Mouse (Mus musculus): Measurements from ENCODE around the gene Uba3. TPM values are rescaled to one million over a fixed set of nuclear protein-coding genes. Genes with fewer than 3 reads are reported as not detected.
A peak's percentile ranks its signal among the peaks of the same experiment; 100 is the strongest.

Uba3 gene
- polyA plus RNA-seq, 1 experiment from 2014 or later: 96.5 TPM

GRCm38 (mm10) chr6:97209201-97209600 lies 3.8 kb upstream of the Uba3 start:
- Histone ChIP-seq H3K36me3 (no peaks in the 10 kb centered on the region), H3K27me3 (replicated peaks) (no peaks in the 10 kb centered on the region), H3K9me3 (no peaks in the 10 kb centered on the region), H3K4me3 (no peak overlapping the region), H3K4me2 (replicated peaks) (no peak overlapping the region), H3K4me1 (peaks cover 19% of the 10 kb centered on the region), H3K9ac (no peak overlapping the region), H3K27ac (no peak overlapping the region)
- WGBS: 52% methylated on average over 3 of the region's 3 CpGs
- no peak for ATAC-seq (ENCODE audit: low FRiP score, low read depth)

GRCm38 (mm10) chr6:97208406-97208805 lies 3.0 kb upstream of the Uba3 start:
- Histone ChIP-seq H3K36me3 (no peaks in the 10 kb centered on the region), H3K4me2 (replicated peaks) (no peak overlapping the region), H3K9me3 (no peaks in the 10 kb centered on the region), H3K4me1 (peaks cover 25% of the 10 kb centered on the region), H3K27ac (no peak overlapping the region), H3K4me3 (no peak overlapping the region), H3K27me3 (replicated peaks) (no peaks in the 10 kb centered on the region), H3K9ac (no peak overlapping the region)
- 37% methylated on average over 3 of the region's 3 CpGs for WGBS
- no peak for ATAC-seq (ENCODE audit: low FRiP score, low read depth)

DNA sequence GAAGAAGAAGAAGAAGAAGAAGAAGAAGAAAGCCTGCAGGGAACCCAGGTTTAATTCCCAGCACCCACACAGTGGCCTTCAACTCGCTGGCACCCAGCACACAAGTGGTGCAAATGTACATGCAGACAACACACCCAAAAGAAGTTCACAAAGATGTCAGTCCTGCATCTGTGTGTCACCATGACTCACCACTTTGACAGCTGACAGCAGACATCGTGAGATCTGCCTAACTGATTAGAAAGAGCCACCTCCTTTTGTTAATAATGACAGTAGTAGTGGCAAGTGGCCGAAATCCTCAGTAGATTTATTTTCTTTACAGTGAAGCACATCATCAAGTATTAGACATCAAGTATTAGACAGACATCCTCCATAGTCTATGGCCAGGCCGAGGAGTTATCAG lies 1.6 kb upstream of the Uba3 start:
- H3K4me2 ChIP-seq (replicated peaks): no peak overlapping the region
- no peaks in the 10 kb centered on the region for H3K36me3 ChIP-seq
- no peak for ATAC-seq (ENCODE audit: low FRiP score, low read depth)
- H3K27me3 ChIP-seq (replicated peaks): no peaks in the 10 kb centered on the region
- no peak overlapping the region for H3K27ac ChIP-seq
- H3K9ac ChIP-seq: no peak overlapping the region
- H3K4me3 ChIP-seq: no peak overlapping the region
- no peaks in the 10 kb centered on the region for H3K9me3 ChIP-seq
- H3K4me1 ChIP-seq: peaks cover 23% of the 10 kb centered on the region
- 84% methylated on average over 4 of the region's 4 CpGs for WGBS

DNA sequence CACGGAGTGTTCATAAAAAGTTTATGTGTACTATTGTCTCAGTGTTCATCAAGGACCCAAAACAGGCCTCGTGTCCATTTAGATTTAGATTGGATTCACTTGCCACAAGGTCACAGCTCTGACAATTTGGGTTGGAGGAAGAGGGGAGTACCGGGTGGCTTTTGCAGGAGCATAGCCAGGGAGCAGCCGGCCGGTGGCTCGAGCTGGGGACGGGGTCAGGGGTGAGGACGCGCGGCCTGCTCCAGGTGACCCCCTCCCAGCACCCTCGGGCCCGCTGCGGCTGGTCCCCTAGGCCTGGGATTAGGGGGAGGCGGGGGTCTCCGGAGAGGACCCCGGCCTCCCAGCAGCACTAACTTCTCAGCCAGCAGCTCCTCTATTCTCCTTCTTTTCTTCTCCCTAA lies 495 bp downstream of the Uba3 start:
- Histone ChIP-seq H3K4me3 (peak overlapping the region; percentile 92), H3K9me3 (no peaks in the 10 kb centered on the region), H3K27ac (peak overlapping the region; percentile 29; the same call in 1 of the 2 replicates), H3K4me2 (replicated peaks) (peak overlapping the region; percentile 72), H3K27me3 (replicated peaks) (no peaks in the 10 kb centered on the region), H3K36me3 (no peaks in the 10 kb centered on the region), H3K9ac (peak overlapping the region; percentile 92), H3K4me1 (peaks cover 13% of the 10 kb centered on the region)
- under 1% methylated on average over 16 of the region's 16 CpGs for WGBS
- peak; percentile 72 for ATAC-seq (ENCODE audit: low FRiP score, low read depth)

- Histone ChIP-seq H3K9me3 (no peaks in the 10 kb centered on the region), H3K27ac (no peak overlapping the region), H3K4me1 (peaks cover 11% of the 10 kb centered on the region), H3K4me3 (peak overlapping the region; percentile 92), H3K27me3 (replicated peaks) (no peaks in the 10 kb centered on the region), H3K4me2 (replicated peaks) (peak overlapping the region; percentile 72), H3K9ac (peak overlapping the region; percentile 92), H3K36me3 (no peaks in the 10 kb centered on the region)
- WGBS: 22% methylated on average over 9 of the region's 9 CpGs
- no peak for ATAC-seq (ENCODE audit: low FRiP score, low read depth)
These were observed 1.1 kb downstream of the Uba3 start for GRCm38 (mm10) chr6:97204252-97204869.

DNA sequence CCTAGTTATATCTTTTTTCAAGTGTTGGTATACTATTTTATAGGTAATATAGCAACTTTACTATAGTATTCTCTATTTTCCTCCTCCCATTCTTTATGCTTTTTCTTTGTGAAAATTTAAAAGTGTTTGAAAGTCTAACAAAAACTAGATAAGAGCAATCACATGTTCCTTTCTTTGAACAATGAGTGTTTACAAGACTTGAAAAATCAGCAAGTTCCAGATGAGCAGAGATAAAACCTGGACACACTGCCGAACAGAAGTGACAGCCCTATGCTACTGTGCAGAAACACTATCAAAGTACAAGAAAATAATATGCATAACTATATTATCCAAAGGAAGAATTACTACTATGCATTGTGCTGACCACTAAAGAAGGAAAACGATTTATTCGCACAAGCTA lies 3.0 kb downstream of the Uba3 start:
- Histone ChIP-seq H3K4me3 (no peak overlapping the region), H3K27ac (no peak overlapping the region), H3K27me3 (replicated peaks) (no peaks in the 10 kb centered on the region), H3K36me3 (peaks cover 11% of the 10 kb centered on the region; the same call in 1 of the 2 replicates), H3K4me1 (peaks cover 11% of the 10 kb centered on the region), H3K9me3 (no peaks in the 10 kb centered on the region), H3K9ac (no peak overlapping the region), H3K4me2 (replicated peaks) (no peak overlapping the region)
- 96% methylated on average over 3 of the region's 3 CpGs for WGBS
- no peak for ATAC-seq (ENCODE audit: low FRiP score, low read depth)

GRCm38 (mm10) chr6:97200437-97200836 lies 5.0 kb downstream of the Uba3 start:
- WGBS: 52% methylated on average over 3 of the region's 3 CpGs
- no peak for ATAC-seq (ENCODE audit: low FRiP score, low read depth)
- no peak overlapping the region for H3K9ac ChIP-seq
- H3K9me3 ChIP-seq: no peaks in the 10 kb centered on the region
- H3K4me3 ChIP-seq: no peak overlapping the region
- no peaks in the 10 kb centered on the region for H3K27me3 ChIP-seq (replicated peaks)
- peaks cover 30% of the 10 kb centered on the region for H3K36me3 ChIP-seq
- no peak overlapping the region for H3K27ac ChIP-seq
- H3K4me2 ChIP-seq (replicated peaks): no peak overlapping the region
- peaks cover 11% of the 10 kb centered on the region for H3K4me1 ChIP-seq

- Histone ChIP-seq H3K27me3 (replicated peaks) (no peaks in the 10 kb centered on the region), H3K4me1 (peaks cover 8% of the 10 kb centered on the region), H3K27ac (peak overlapping the region; percentile 81), H3K4me2 (replicated peaks) (peak overlapping the region; percentile 69), H3K36me3 (peaks cover 20% of the 10 kb centered on the region), H3K9me3 (no peaks in the 10 kb centered on the region), H3K9ac (peak overlapping the region; percentile 95), H3K4me3 (peak overlapping the region; percentile 89)
- ATAC-seq (ENCODE audit: low FRiP score, low read depth): no peak; the same call in none of the 2 replicates
- 9% methylated on average over 11 of the region's 11 CpGs for WGBS
These were observed 26.0 kb downstream of the Uba3 start for GRCm38 (mm10) chr6:97179367-97179828.

DNA sequence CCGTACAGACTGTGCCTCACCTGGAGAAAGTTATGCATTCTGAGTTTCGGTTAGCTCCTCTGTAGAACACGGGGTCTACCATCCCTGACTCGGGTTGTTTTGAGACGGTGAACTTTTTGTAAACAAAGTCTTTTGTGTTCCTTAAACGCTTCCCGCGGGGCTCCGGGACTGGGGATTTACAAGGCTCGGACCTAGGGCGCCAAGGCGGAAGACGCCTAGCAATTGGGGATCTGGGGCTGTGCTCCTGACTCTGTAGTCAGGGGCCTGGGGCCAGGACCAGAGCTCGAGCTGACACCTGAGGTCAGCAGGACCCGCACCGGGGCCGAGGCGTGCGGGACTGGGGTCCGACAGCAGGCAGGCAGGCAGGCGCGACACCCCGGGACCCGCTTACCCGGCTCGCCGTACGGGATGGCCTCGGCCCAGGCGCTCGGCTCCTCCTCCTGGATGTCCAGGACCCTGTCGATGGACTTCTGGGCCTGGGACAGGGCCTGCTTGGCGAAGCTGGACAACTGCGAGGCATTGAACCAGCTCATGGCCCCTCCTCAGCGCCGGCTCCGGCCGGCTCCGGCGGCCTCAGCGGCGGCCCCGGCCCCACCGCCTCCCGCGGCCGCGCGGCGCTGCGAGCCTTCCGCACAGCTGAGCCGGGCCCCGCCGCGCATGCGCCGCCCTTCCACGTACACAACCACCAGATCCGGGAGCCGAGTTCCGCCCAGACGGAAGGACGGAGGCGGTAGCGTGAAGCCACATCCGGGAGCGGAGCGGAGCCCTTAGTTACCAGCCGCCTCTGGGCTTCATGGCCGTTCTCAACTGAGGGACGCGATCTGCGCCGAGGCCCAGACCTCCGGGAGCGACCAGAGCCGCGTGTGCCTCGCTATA lies 26.7 kb downstream of the Uba3 start, which contains the start of gene Tmf1:
TSS of gene Tmf1 (minus strand) at position 632 of the 876 bp plus-strand sequence.
- H3K27me3 ChIP-seq (replicated peaks): no peaks in the 10 kb centered on the region
- no peaks in the 10 kb centered on the region for H3K9me3 ChIP-seq
- H3K4me3 ChIP-seq: peak within 1 kb of the TSS; percentile 89
- under 1% methylated on average over 80 of the region's 80 CpGs for WGBS
- peaks cover 8% of the 10 kb centered on the region for H3K4me1 ChIP-seq
- peak; percentile 97 for ATAC-seq (ENCODE audit: low FRiP score, low read depth)
- peaks cover 18% of the 10 kb centered on the region for H3K36me3 ChIP-seq
- H3K9ac ChIP-seq: peak within 1 kb of the TSS; percentile 95
- H3K27ac ChIP-seq: peak within 1 kb of the TSS; percentile 81
- H3K4me2 ChIP-seq (replicated peaks): peak within 1 kb of the TSS; percentile 69

- peaks cover 8% of the 10 kb centered on the region for H3K4me1 ChIP-seq
- H3K27me3 ChIP-seq (replicated peaks): no peaks in the 10 kb centered on the region
- H3K36me3 ChIP-seq: peaks cover 33% of the 10 kb centered on the region
- H3K9ac ChIP-seq: no peak overlapping the region
- ATAC-seq (ENCODE audit: low FRiP score, low read depth): no peak
- no peaks in the 10 kb centered on the region for H3K9me3 ChIP-seq
- no peak overlapping the region for H3K27ac ChIP-seq
- 83% methylated on average over 11 of the region's 11 CpGs for WGBS
- H3K4me3 ChIP-seq: no peak overlapping the region
- no peak overlapping the region for H3K4me2 ChIP-seq (replicated peaks)
These were observed 29.7 kb downstream of the Uba3 start for GRCm38 (mm10) chr6:97175716-97176115.

- Histone ChIP-seq H3K9me3 (no peaks in the 10 kb centered on the region), H3K4me1 (peaks cover 20% of the 10 kb centered on the region), H3K27ac (no peak overlapping the region), H3K36me3 (peaks cover 3% of the 10 kb centered on the region; the same call in 1 of the 2 replicates), H3K27me3 (replicated peaks) (no peaks in the 10 kb centered on the region), H3K4me2 (replicated peaks) (no peak overlapping the region), H3K9ac (no peak overlapping the region), H3K4me3 (no peak overlapping the region)
- no peak for ATAC-seq (ENCODE audit: low FRiP score, low read depth)
- 84% methylated on average over 6 of the region's 6 CpGs for WGBS
These were observed 55.3 kb downstream of the Uba3 start for GRCm38 (mm10) chr6:97150156-97150555.

- 88% methylated on average over 2 of the region's 2 CpGs for WGBS
- Histone ChIP-seq H3K4me2 (replicated peaks) (no peak overlapping the region), H3K27me3 (replicated peaks) (no peaks in the 10 kb centered on the region)
These were observed 55.7 kb downstream of the Uba3 start for GRCm38 (mm10) chr6:97149721-97150120.

More at GRCm38 (mm10) chr6:97149721-97150120, 55.7 kb downstream of the Uba3 start:
- no peak overlapping the region for H3K9ac ChIP-seq
- H3K9me3 ChIP-seq: no peaks in the 10 kb centered on the region
- ATAC-seq (ENCODE audit: low FRiP score, low read depth): no peak
- H3K27ac ChIP-seq: no peak overlapping the region
- peaks cover 20% of the 10 kb centered on the region for H3K4me1 ChIP-seq
- H3K4me3 ChIP-seq: no peak overlapping the region
- H3K36me3 ChIP-seq: peaks cover 3% of the 10 kb centered on the region; the same call in 1 of the 2 replicates

Measured in neural tube, embryonic 12.5 days (tissue).